Mouse (Mus musculus): ENCODE data around the gene Hbs1l. TPM values are rescaled to one million over a fixed set of nuclear protein-coding genes. Genes with fewer than 3 reads are reported as not detected.
"Not testable (repeated sequence)": the region's sequence is repeated elsewhere in the genome, so short reads cannot be mapped to it uniquely, and the experiment has no call there.

The Hbs1l gene
- total RNA-seq, 2 experiments from 2014 or later, result 74.9 to 79.7 TPM

DNA sequence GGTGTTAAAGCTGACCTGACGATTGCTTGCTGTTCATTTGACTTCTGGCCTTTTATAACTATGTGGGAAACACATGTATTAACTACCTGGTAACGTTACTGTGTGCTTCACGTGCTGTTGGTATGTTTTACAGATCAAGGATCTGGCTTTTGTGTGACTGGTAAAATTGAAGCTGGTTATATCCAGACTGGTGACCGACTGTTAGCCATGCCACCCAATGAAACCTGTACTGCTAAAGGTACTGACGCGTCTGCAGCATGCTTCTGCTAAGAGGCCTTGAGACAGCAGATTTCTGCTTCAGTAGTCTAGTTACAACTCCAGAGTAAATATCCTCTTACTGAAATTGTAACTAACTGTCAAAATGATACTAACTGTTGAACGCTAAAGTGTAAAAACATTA lies 58.7 kb downstream of the Hbs1l start:
- no peak for DNase-seq (ENCODE audit: low spot score in 2 of 2)

DNA sequence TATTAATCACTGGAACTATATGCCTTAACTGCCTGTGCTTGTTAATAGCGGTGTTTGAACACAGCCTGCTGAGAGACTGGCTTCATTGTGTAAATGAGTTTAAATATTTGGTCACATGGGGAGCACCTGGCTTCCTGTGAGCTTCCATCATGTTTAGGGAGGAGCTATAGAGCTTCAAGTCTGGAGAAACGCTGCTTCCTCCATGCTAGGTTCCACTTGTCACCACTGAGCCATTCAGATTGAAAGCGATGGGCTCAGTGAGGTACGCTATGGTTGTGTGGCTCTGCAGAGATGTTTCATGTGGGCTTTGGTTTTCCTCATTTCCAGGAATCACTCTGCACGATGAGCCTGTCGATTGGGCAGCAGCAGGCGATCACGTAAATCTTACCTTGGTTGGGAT lies 62.2 kb downstream of the Hbs1l start:
- no peak for DNase-seq (ENCODE audit: low spot score in 2 of 2)

DNA sequence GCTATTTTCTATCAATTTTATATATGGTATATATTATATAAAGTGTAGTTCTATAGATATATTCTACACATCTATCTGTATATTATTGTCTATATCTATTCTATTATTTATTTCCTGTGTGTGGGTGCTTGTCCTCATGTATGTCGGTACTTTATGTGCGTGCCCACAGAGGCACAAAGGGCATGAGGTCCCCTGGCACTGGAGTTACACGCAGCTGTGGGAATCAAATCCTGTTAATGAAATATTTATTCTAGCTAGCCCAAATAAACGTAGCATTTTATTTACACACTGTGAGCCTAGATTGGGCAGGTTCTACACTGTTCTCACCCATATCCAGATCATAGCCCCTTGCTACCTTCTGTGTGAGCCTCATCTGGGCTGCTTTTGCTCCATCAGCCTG lies 63.3 kb downstream of the Hbs1l start:
- DNase-seq (ENCODE audit: low spot score in 2 of 2), result no peak

DNA sequence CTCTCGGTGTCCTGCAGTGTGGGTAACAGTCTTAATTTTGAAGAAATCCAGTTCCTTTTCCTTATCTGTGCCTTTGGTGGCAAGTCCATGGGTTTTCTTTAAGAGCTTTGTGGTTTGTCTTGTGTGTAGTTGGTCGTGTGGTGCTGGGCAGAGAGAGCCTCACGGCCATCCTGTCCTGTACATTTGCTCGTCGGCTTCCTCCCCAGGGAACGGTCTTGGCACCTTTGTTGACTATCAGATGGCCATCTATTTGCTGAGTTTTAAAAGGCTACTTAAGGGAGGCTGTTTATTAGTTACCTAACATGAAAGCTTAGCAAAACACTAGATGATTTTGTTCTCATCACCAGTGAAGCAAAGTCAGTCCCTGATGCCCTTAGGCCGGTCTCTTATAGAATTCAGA lies 66.1 kb downstream of the Hbs1l start:
- no peak for DNase-seq (ENCODE audit: low spot score in 2 of 2)

DNA sequence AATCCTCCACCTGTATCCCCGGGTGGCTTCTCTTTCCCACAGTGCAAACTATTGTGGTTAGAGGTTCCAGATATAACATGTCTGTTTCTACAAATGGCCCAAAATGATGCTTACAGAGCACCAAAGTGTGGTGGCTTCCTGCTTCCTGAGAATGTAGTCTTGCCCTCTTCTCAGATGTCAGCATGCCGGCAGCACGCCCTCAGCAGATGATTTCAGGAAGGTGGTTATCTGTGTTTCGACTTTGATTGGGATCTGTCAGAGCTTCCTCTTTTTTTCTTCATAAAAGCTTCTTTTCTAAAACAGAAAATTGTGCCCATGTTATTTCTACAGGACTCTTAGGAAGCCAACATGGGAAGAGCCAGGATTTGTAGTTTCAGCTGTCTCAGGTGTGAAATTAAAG lies 67.5 kb downstream of the Hbs1l start:
- DNase-seq (ENCODE audit: low spot score in 2 of 2), result no peak

DNA sequence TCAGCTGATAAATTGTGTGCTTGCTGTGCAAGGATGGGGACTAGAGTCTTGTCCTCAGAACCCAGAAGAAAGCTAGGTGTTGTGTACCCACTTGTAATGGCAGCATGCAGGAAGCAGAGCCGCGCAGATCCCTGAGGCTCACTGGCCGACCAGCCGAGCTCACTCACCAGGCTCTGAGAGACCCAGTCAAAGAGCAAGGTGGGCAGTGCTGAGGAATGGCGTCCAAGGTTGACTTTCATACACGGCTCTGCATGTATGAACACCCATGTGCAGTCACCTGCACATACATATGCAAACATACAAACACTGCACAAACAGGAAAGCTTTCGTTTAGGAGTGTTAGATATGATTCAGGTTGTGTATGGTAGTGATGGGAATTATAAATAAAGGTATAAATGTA lies 69.2 kb downstream of the Hbs1l start:
- no peak for DNase-seq (ENCODE audit: low spot score in 2 of 2)

DNA sequence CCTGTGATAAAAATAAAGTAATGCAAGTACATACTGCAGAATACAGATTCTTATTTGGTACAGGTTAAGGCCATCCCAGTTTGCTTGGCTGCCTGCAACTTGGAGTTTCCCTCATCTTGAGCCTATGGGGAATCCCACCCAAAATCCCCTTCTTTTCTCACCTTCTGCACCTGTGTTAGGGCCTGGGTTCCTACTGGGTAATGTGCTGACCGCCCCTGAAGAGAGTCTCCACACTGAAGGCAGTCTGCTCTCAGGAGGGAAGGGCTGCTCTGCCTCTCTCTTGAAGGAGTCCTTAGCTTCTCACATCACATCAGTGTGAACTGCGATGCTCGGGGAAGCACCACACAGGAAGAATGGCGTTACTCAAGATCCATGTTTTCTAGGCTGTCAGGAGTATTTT lies 70.1 kb downstream of the Hbs1l start:
- DNase-seq (ENCODE audit: low spot score in 2 of 2), result no peak

DNA sequence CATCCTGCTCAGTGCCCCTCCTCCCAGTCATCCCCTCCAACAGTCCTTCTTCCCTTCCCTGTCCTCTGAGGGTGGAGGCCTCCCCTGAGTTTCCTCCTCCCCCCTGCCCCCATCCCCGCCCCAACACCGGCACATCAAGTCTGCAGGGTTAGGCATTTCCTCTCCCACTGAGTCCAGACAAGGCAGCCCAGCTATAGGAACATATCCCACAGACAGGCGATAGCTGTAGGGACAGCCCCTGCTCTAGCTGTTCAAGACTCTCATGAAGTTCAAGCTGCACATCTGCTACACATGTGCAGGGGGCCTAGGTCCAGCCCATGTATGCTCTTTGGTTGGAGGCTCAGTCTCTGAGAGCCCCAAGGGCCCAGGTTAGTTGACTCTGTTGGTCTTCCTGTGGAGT lies 70.7 kb downstream of the Hbs1l start:
- no peak for DNase-seq (ENCODE audit: low spot score in 2 of 2)

DNA sequence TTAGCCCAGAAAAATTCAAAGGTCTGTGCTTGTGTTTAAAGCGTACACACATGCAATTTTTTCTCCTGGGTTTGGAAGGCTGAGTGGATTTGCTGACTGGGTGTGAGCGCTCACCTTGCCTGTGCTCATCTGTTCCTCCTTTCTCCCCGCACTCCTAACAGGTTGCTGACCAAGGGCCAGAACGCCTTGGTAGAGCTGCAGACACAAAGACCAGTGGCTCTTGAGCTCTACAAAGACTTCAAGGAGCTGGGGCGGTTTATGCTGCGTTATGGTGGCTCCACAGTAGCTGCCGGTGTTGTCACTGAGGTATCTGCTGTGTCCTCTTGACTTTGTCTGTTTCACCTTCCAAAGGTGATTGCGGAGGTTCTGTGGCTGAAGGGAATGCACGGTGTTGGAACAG lies 71.7 kb downstream of the Hbs1l start:
- no peak for DNase-seq (ENCODE audit: low spot score in 2 of 2)

DNA sequence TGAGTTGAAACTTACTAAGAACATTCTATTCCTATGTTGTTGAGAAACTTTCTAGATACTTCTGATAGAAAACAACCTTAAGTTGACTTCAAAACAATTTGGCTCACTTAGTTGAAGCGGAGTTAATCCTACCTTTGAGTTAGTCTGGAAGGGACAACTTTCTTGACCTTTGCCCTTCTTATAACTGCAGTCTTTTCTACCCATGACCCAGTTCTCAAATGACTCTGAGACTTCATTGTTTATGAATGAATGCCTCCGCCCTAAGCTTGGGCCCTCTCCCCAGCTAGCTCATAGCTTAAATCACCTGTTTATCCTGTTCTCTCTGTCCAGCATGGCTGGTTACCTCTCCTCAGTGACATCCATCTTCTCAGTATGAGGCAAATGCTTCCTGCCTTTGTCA lies 73.8 kb downstream of the Hbs1l start:
- no peak for DNase-seq (ENCODE audit: low spot score in 2 of 2)

DNA sequence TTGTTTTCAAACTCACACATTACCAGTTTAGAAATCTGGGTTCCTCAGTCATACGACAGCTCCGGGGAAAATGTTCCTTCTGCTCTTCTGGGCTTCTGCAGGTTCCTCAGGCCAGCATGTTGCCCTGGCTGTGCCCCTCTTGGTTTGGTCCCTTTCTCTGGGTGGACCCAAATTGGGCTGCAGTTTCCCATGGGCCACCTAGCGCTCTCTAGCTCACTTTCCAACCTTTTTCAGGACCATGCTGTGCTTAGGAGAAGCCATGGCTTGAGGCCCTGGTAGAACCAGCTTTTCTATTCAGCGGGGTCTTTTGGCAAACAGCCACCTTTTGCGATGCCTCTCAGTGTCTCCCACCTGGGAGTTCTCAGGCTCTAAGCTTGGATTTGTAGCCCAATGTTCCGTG lies 76.5 kb downstream of the Hbs1l start:
- no peak for DNase-seq (ENCODE audit: low spot score in 2 of 2)

DNA sequence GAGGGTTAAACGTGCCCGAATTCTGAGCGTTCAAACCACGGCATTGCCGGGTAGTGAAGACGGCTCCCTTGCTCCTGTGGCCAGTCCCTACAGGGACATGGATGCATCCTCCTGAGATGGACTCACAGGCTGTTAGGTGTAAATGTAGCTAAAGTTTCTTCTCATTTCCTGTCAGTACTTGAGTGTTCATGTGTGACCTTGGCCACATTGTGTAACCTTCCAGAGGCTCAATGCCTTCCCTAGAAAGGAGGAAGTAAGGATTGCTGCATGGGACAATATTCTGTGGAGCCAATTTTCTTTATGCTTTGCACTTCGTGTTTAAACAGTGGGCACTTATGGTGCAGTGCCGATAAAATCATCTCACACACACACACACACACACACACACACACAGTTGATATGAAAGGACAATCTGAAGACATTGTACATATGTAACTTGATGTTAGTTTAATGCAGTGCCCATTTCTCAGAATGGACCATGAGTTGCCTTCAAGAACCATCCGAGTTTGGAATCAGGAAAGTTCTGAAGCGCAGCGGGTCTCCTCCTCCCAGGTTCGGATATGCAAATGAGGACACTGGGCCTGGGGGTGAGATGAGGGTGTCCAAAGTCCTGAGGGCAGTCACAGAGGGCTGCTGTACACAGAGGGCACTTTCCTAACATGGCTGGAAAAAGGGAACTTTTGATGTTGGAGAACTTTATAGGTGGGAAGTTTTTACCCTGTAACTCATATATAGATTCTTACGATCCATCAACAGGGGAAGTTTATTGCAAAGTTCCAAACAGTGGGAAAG lies 81.1 kb downstream of the Hbs1l start, which contains the start of gene Aldh8a1:
Gene Aldh8a1 (plus strand): TSS at position 610 of the 792 bp plus-strand sequence.
- DNase-seq (ENCODE audit: low spot score in 2 of 2), result no peak

DNA sequence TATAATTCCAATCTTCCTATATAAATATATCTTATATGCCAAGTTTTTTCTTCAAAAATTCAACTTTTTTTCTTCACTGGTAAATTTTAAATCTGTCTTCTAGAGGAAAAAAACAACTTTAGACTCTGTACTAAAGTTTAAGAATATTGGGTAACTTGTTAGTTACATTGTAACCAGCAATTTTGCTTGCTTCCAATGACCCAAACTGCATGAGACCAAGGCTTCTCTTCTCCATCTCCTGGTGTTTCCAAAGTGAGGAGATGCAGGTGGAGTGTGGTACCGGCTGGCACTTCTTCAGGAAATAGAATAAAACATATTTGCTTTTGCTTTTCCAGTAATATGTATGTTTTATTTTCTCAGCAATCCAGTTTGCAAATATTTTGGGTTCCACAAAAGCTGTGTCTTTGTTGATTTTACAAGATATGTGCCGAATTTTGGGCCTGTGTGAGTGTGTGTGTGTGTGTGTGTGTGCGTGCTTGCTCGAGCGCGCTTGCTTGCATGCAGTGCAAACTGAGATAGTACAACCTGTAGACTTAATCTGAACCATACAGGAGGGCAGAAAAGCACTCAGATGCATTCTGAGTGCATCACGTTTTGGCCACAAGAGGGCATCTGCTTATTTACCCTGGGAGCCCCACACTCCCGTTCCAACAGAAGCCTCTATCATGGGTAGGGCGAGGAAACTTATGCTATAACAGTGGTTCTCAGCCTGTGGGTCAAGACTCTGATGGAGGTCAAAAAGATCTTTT lies 82.6 kb downstream of the Hbs1l start:
- no peak for DNase-seq (ENCODE audit: low spot score in 2 of 2)

DNA sequence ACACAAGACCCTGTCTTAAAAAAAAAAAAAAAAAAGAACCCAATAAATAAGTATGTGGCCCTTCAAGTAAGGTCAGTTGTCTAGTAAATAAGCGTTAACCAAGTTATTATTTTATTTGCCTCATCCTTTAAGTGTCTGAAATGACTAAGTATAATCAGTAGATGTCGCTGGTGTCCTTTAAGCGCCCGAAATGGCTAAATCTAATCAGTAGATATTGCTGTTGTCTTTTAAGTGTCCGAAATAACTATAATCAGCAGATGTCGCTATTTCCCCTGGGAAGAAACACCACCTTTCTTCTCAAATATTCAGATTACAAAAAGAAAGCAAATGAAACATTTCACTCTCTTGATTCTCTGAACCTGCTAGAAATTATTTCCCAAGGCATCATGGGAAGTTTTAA lies 87.1 kb downstream of the Hbs1l start:
- peak in 1 of 2 experiments; percentile 91 for DNase-seq (ENCODE audit: low spot score in 2 of 2)

DNA sequence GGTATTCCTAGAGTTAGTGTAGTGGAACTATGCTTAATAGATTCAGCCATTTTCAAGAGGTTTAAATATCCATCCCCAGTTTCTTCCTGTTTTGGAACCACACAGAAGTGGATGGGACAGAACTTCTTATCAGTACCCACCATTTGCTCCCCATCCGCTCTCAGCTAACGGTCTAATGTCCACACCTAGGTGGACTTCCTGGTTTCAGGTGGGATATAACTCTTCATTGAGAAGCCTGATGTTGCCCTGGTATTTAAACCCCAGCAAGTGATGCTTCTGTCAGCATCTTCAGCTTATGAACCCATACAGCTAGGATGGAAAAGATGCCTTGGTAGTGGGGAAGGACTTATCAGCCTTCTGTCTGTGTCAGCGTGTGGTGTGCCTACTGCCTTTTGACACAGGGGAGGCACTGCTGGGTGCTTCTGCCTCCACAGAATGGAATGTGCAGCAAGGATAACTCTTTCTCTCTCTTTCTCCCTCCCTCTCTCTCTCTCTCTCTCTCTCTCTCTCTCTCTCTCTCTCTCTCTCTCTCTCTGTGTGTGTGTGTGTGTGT lies 89.4 kb downstream of the Hbs1l start:
- DNase-seq (ENCODE audit: low spot score in 2 of 2), result no peak

DNA sequence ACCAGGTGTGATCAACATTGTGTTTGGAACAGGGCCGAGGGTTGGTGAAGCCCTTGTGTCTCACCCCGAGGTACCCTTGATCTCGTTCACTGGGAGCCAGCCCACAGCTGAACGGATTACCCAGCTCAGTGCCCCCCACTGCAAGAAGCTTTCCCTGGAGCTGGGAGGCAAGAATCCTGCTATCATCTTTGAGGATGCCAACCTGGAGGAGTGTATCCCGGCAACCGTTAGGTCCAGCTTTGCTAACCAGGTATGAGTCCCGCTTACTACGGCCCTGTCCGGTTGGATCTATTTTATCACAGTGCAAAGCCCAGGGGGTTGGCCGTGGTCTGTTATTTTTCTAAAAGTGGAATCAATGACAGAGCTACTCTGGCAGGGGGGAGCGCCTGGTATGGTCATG lies 93.3 kb downstream of the Hbs1l start:
- no peak for DNase-seq (ENCODE audit: low spot score in 2 of 2)

DNA sequence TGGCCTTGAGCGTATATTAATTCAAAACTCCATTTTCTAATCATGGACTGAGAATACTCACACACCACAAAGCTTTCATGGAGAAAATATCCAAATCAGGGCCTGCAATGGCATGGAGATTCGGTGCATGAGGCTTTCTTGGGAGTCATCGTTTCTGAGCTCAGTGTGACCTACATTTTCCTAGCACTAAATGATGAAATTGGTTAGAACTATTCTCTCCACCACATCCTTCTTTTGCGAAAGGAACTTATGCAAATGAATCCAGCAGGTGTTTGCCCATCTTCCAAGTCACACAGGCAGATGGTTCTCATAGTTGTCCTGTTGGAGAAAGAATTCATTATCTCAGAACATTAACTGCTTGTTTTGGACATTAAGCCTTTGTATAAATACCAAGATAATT lies 94.7 kb downstream of the Hbs1l start:
- no peak for DNase-seq (ENCODE audit: low spot score in 2 of 2)

DNA sequence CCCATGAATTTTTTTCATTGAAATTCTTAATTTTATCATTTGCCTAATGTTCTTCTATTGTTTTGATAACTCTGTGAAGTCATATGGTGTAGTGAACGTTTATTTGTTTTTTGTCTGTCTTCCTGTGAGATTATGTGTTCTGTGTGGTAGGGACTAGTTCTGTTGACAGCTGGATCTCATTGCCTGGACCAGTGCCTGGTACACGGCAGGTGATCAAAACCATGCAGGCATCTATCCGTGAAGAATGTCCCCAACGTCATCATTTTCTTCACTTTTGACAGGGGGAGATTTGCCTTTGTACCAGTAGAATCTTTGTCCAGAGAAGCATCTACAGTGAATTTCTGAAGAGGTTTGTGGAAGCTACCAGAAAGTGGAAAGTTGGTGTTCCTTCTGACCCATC lies 95.5 kb downstream of the Hbs1l start:
- no peak for DNase-seq (ENCODE audit: low spot score in 2 of 2)

DNA sequence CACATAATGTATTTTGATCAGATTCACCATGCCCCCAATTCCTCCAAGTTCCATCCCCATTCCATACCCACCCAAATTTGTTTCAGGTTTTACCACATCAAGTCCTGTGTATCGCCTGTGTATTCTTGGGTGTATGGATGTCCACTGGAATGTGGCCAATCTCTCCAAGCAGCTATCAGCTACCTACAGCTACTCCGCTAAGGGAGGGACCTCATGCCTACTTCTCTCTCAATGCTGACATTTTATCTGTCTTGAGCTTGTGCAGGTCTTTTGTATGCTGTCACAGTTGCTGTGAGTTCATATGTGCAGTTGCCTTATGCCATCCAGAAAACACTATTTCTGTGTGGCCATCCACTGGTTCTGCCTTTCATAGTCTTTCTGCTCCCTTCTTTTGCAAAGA lies 97.6 kb downstream of the Hbs1l start:
- DNase-seq (ENCODE audit: low spot score in 2 of 2), result no peak

DNA sequence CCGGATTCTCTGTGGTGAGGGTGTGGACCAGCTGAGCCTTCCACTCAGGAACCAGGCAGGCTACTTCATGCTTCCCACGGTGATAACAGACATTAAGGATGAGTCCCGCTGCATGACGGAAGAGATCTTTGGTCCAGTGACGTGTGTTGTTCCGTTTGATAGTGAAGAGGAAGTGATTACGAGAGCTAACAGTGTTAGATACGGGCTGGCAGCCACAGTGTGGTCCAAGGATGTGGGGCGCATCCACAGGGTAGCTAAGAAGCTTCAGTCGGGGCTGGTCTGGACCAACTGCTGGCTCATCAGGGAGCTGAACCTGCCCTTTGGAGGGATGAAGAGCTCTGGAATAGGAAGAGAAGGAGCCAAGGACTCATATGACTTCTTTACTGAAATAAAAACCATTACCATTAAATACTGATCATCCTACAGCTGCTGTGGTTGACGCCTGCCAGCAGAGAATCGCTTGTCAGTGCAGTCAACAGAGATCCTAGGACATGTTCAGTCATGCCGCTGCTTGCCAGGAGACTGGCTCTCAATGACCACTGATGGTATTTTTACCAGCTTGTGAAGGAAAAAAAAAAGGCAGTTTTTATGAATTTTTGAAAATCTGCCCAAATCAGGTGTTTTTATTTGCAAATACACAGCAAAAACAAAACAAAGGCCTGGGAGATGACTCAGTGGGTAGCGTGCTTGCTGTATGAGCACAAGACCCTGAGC lies 99.8 kb downstream of the Hbs1l start:
- no peak for DNase-seq (ENCODE audit: low spot score in 2 of 2)

DNA sequence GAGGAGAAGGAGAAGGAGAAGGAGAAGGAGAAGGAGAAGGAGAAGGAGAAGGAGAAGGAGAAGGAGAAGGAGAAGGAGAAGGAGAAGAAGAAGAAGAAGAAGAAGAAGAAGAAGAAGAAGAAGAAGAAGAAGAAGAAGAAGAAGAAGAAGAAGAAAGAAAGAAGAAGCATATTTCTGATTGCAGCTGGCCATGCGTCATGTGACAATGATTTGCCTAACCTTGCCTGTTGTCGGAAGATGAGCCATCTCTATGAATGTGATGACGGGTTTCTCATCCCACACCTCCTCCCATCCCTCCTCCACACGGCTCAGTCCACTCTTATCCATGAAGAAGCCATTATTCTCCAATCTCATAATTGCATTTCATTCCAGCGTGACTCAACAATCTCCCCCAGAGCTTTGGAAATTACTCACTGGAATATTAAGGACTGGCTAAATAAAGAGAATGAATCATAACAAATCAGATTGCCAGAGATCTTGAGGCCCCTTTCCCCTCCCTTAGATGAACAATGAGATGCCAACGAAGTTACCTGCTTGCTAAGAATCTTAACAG lies 103.2 kb downstream of the Hbs1l start:
- not testable (repeated sequence) for DNase-seq (ENCODE audit: low spot score in 2 of 2)

Data from layer of hippocampus, postnatal 14 days (tissue).